Mouse (Mus musculus): ENCODE data around the gene Cxcl2. TPM values are rescaled to one million over a fixed set of nuclear protein-coding genes. Genes with fewer than 3 reads are reported as not detected.

Gene Cxcl2
- polyA plus RNA-seq, 1 experiment: 3.1 TPM

DNA sequence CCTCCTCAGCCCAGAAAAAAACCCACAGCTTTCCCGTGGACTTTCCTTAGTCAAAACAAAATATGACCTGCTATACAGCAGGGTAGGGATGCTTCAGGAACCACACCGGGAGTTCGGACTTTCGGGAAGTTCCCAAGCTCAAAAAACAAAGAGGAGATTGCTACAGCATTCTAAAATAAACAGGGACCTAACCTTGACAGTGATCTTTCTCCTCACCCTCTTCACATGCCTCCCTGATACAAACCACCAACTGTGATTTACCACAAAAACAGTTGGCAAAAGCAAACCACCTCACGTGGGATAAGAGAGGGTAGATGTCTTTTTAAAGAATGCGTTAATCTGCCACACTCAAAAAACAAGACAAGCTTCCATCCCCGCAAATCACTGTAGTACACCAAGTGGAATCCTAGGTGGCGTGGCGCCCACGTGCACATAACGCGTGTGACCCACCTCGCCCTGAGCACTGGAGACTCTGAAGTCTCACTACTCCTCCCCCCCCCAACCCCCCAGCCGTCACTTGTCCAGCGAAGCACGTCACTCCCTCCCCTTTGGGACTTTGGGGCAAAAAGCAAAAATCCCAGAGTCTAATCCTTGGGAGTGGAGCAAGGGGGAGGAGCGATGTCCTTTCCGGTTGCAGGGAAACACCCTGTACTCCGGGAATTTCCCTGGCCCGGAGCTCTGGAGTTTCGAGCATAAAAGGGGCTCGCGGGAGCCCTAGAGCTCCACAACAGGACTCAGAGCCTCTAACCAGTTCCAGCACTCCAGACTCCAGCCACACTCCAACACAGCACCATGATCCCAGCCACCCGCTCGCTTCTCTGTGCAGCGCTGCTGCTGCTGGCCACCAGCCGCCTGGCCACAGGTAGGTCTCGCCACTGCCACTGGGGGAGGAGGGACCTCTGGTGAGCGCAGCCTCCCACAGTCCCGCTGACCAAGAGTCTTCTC lies 12.9 kb upstream of the Cxcl2 start, which contains the start of gene Cxcl1:
Cxcl1 (plus strand) TSS at position 723 of the 945 bp plus-strand sequence.
- Histone ChIP-seq H3K4me3 (ENCODE audit: insufficient read depth, low read length) (peak within 1 kb of the TSS; percentile 54), H3K27ac (ENCODE audit: insufficient read depth, low read length) (no peak within 1 kb of the TSS), H3K4me1 (ENCODE audit: control insufficient read depth, insufficient read depth, low read length) (peaks cover 2% of the 10 kb centered on the region; the same call in 1 of the 2 replicates)
- TF ChIP-seq POLR2A (IDR thresholded peaks at IDR 0.05; ENCODE audit: low read depth, low read length) (peak; percentile 78), CTCF (IDR thresholded peaks at IDR 0.05; ENCODE audit: borderline replicate concordance, insufficient read depth, low read length) (peak; percentile 66; the same call in 1 of the 2 replicates)

DNA sequence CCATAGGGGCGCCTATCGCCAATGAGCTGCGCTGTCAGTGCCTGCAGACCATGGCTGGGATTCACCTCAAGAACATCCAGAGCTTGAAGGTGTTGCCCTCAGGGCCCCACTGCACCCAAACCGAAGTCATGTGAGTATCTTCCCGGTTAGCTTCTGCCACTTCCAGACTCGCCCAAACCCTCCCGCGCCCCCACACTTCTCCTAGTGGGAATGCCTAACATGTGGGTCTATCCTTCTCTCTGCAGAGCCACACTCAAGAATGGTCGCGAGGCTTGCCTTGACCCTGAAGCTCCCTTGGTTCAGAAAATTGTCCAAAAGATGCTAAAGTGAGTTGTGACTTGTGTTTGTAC lies 12.2 kb upstream of the Cxcl2 start:
- Histone ChIP-seq H3K4me1 (ENCODE audit: control insufficient read depth, insufficient read depth, low read length) (peaks cover 2% of the 10 kb centered on the region; the same call in 1 of the 2 replicates), H3K27ac (ENCODE audit: insufficient read depth, low read length) (no peak overlapping the region), H3K4me3 (ENCODE audit: insufficient read depth, low read length) (peak overlapping the region; percentile 54)
- TF ChIP-seq POLR2A (IDR thresholded peaks at IDR 0.05; ENCODE audit: low read depth, low read length) (no peak), CTCF (IDR thresholded peaks at IDR 0.05; ENCODE audit: borderline replicate concordance, insufficient read depth, low read length) (no peak)

DNA sequence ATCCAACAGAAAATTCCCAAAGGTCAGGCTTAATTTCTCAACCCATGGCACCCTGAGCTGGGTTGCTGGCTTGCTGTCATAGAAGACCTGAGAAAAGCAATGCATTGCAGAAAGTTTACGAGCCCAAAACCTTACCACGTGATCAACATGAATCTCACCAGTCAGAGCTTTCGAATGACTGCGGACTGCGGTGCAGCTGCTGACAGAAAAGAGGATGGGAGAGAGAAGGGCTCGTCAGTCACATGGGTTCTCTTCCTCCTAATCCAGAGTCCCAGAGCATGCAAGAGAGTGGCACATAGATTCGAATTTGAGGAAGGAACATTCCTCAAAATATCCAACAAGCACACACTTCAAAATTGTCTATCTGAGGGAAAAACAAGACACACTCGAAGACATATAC lies 9.4 kb upstream of the Cxcl2 start:
- Histone ChIP-seq H3K27ac (ENCODE audit: insufficient read depth, low read length) (no peak overlapping the region), H3K4me1 (ENCODE audit: control insufficient read depth, insufficient read depth, low read length) (peaks cover 5% of the 10 kb centered on the region)
- TF ChIP-seq CTCF (IDR thresholded peaks at IDR 0.05; ENCODE audit: borderline replicate concordance, insufficient read depth, low read length) (no peak), POLR2A (IDR thresholded peaks at IDR 0.05; ENCODE audit: low read depth, low read length) (no peak)

DNA sequence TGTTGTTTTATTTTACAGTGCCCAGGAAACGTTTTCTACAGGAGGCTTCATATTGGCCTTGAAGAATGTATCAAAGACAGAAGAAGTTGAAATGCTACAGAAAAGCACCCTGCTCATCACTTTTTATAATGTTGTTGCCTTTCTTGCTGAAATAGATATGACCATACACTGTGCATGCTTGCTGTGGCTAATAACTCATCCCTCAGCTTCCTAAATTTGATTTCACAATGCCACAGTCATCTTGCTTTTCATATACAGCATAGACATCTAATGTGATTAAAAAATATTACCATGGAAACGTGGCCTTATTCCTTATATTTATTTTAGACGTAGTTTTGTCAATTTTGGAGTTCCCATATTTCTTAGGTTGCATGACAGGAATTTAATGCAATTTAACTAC lies 6.2 kb upstream of the Cxcl2 start:
- TF ChIP-seq CTCF (IDR thresholded peaks at IDR 0.05; ENCODE audit: borderline replicate concordance, insufficient read depth, low read length) (no peak), POLR2A (IDR thresholded peaks at IDR 0.05; ENCODE audit: low read depth, low read length) (no peak)

More for the DNA sequence above, 9.4 kb upstream of the Cxcl2 start:
- H3K4me3 ChIP-seq (ENCODE audit: insufficient read depth, low read length): no peak overlapping the region

DNA sequence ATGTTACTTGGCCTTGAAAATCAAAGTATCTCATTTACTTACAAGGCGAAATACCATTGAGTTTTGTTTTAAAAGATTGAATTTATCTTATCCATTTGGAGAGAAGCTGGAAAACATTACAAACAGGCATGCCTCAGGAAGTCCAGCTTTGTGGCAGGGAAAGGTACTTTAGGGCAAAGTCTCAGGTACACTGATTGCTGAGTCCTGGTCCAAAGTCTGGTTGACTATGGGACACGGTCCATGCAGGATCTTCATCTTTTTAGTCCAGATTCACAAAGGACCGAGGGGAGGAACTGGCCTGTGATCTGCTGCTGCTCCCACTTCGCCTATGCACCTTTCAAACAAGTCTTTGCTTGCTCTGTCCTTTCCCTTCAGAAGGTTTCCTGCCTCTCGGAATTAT lies 4.4 kb upstream of the Cxcl2 start:
- H3K27ac ChIP-seq (ENCODE audit: insufficient read depth, low read length): no peak overlapping the region
- TF ChIP-seq CTCF (IDR thresholded peaks at IDR 0.05; ENCODE audit: borderline replicate concordance, insufficient read depth, low read length) (no peak), POLR2A (IDR thresholded peaks at IDR 0.05; ENCODE audit: low read depth, low read length) (no peak)

More for the DNA sequence above, 6.2 kb upstream of the Cxcl2 start:
- Histone ChIP-seq H3K4me3 (ENCODE audit: insufficient read depth, low read length) (no peak overlapping the region), H3K27ac (ENCODE audit: insufficient read depth, low read length) (no peak overlapping the region), H3K4me1 (ENCODE audit: control insufficient read depth, insufficient read depth, low read length) (peaks cover 5% of the 10 kb centered on the region; the same call in 1 of the 2 replicates)

DNA sequence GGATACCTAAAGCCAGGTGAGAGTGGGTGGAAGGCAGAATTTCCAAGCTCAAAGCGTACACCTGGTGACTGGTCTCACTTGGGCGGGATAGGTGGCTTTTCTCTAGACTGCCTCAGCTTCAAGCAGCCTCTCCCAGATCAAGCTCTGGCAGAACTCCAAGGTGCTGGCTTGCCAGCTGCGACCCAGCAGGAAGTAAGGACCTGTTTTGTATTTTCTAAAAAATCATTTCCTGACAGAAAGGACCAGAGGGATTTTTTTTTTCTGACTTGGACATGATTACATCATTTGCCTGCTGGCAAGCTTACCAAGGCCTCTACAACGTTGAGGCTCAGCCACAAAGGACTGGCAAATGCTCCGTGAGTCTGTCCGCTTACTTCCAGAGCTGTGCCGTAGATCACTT lies 3.5 kb upstream of the Cxcl2 start:
- Histone ChIP-seq H3K4me1 (ENCODE audit: control insufficient read depth, insufficient read depth, low read length) (peaks cover 5% of the 10 kb centered on the region; the same call in 1 of the 2 replicates), H3K4me3 (ENCODE audit: insufficient read depth, low read length) (no peak overlapping the region), H3K27ac (ENCODE audit: insufficient read depth, low read length) (no peak overlapping the region)
- TF ChIP-seq CTCF (IDR thresholded peaks at IDR 0.05; ENCODE audit: borderline replicate concordance, insufficient read depth, low read length): no peak
- TF ChIP-seq POLR2A (IDR thresholded peaks at IDR 0.05; ENCODE audit: low read depth, low read length): no peak

More for the DNA sequence above, 4.4 kb upstream of the Cxcl2 start:
- Histone ChIP-seq H3K4me3 (ENCODE audit: insufficient read depth, low read length) (no peak overlapping the region), H3K4me1 (ENCODE audit: control insufficient read depth, insufficient read depth, low read length) (peaks cover 5% of the 10 kb centered on the region; the same call in 1 of the 2 replicates)

DNA sequence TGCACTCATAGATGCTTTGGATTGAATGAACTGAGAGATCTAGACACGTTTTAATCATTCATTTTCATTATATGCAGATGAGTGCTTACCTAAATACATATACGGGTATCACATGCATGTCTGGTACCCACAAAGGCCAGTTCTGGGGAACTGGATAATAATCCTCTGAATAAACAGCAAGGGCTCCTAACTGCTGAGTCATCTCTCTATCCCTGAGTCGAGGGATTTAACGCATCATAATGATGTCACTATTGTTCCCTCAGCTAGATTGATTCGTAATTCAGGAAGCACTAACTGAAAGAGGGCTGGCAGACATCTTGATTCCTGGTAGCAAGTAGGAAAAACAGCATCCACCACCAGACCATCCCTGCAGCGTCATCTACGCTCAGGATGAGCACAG lies 3.0 kb upstream of the Cxcl2 start:
- Histone ChIP-seq H3K4me3 (ENCODE audit: insufficient read depth, low read length) (no peak overlapping the region), H3K4me1 (ENCODE audit: control insufficient read depth, insufficient read depth, low read length) (peaks cover 5% of the 10 kb centered on the region; the same call in 1 of the 2 replicates), H3K27ac (ENCODE audit: insufficient read depth, low read length) (no peak overlapping the region; the same call in 1 of the 2 replicates)
- no peak for TF ChIP-seq POLR2A (IDR thresholded peaks at IDR 0.05; ENCODE audit: low read depth, low read length)
- no peak for TF ChIP-seq CTCF (IDR thresholded peaks at IDR 0.05; ENCODE audit: borderline replicate concordance, insufficient read depth, low read length)

DNA sequence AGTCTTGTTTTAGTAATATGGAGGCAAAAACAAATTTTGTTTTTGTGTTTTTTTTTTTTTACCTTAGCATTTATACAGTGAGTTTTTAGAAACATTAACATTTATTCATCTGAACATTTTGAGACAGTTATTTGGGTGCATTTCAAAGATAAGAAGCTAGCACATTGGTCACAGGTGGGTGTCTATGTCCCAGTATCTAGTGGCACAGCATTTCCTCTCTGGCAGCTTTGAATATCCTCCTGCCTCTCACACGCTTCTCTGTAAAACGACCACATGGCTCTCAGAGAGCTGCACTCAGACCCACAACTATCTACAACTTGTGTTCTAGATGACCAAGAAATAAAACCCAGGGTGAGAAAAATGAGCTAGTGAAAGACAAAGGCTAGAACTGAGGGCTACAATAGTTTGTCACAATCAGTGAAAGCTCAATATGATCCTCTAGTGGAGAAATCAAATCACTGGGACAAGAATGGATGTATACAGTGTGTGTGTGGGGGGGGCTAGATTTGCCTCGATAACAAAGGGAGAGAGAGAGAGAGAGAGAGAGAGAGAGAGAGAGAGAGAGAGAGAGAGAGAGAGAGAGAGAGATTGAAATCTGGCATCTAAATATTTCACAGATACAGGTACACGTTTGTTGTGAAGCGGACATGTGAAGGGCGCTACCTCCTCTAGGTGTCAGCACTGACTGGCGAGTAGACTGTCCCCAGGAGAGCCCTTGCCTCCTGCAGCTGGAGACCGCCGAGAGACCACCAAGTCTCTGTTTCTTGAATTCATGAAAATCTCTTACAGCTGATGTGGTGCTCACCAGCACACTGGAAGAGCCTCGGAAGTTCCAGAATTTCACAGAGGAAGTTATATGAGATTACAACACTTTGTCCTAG lies 1.1 kb upstream of the Cxcl2 start:
- Histone ChIP-seq H3K4me3 (ENCODE audit: insufficient read depth, low read length) (no peak overlapping the region), H3K27ac (ENCODE audit: insufficient read depth, low read length) (no peak overlapping the region), H3K4me1 (ENCODE audit: control insufficient read depth, insufficient read depth, low read length) (peaks cover 5% of the 10 kb centered on the region; the same call in 1 of the 2 replicates)
- TF ChIP-seq CTCF (IDR thresholded peaks at IDR 0.05; ENCODE audit: borderline replicate concordance, insufficient read depth, low read length) (peak; percentile 29; the same call in 1 of the 2 replicates), POLR2A (IDR thresholded peaks at IDR 0.05; ENCODE audit: low read depth, low read length) (no peak)

DNA sequence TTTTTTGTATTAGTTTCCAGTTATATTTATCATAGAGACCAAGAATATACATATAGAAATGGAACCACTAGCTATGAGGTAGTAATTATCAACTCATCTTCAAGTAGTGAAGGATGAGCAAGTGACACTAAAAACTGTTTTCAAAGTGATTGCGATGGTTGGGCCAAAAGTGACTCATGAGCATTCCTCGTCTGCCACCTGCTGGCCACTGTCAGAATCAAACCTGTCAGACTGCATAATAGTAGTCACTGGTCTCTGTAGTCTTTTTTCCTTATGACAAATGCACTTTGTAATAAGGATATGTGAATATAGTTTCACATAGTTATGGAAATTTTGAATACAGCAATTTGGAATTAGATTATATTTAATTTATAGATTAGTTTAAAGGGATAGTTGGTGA lies 5.3 kb downstream of the Cxcl2 start:
- no peaks in the 10 kb centered on the region for H3K4me1 ChIP-seq (ENCODE audit: control insufficient read depth, insufficient read depth, low read length)
- TF ChIP-seq POLR2A (IDR thresholded peaks at IDR 0.05; ENCODE audit: low read depth, low read length) (no peak), CTCF (IDR thresholded peaks at IDR 0.05; ENCODE audit: borderline replicate concordance, insufficient read depth, low read length) (peak; percentile 79)

More for the DNA sequence above, 5.3 kb downstream of the Cxcl2 start:
- Histone ChIP-seq H3K4me3 (ENCODE audit: insufficient read depth, low read length) (no peak overlapping the region), H3K27ac (ENCODE audit: insufficient read depth, low read length) (no peak overlapping the region)
